Comparison of ENCODE assay signal across 30 mouse cellular contexts in the genomic region with DNA sequence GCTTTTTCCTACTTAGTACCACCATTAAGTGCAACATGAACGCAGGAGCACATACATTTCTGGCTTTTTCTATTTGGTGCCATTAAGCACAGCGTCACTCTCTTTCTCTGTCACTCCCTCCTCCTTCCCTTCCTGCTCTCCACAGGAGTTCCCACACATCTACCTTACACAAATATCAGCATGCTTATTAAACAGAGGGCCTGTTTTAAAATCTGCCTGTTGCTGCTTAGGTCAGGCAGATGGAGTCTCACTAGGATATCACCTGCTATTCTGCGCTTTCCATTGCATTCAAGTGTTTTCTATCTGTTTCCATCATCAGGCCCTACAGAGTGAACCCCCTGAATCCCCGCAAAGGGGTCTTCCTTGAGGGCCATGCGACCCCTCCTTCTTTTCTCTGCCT.
"Had no signal": no experiment of that assay in that cellular context is flagged by ENCODE, and none has a peak within 500 bp of the region (broad histone marks: within the 10 kb centered on the region; RNA-seq: fewer than 3 reads in every experiment).

No protein-coding gene starts in this region.

- H3K4me3 ChIP-seq: limb, embryonic 10.5 days; limb, embryonic 12.5 days; limb, embryonic 13.5 days; limb, embryonic 15.5 days; liver, embryonic 12.5 days; liver, embryonic 13.5 days; liver, embryonic 15.5 days; lung, embryonic 15.5 days; midbrain, embryonic 10.5 days; midbrain, embryonic 12.5 days; midbrain, embryonic 13.5 days; myocyte; neural tube, embryonic 12.5 days; neural tube, embryonic 13.5 days had no signal

- H3K4me1 ChIP-seq: midbrain, embryonic 12.5 days had no signal

- ATAC-seq: liver, embryonic 12.5 days; midbrain, embryonic 13.5 days; midbrain, embryonic 16.5 days had no signal

- H3K27me3 ChIP-seq: limb, embryonic 12.5 days; limb, embryonic 13.5 days; limb, embryonic 15.5 days; liver, embryonic 12.5 days; liver, embryonic 13.5 days; liver, embryonic 15.5 days; lung, embryonic 15.5 days; megakaryocyte, embryonic 14.5 days; midbrain, embryonic 12.5 days; midbrain, embryonic 13.5 days; neural tube, embryonic 12.5 days; neural tube, embryonic 13.5 days had no signal

- H3K27ac ChIP-seq: limb, embryonic 10.5 days; limb, embryonic 12.5 days; limb, embryonic 13.5 days; limb, embryonic 15.5 days; liver, embryonic 13.5 days; liver, embryonic 14.5 days; liver, embryonic 15.5 days; lung, embryonic 15.5 days; macrophage; midbrain, embryonic 10.5 days; midbrain, embryonic 12.5 days; midbrain, embryonic 13.5 days; neural tube, embryonic 12.5 days; neural tube, embryonic 13.5 days had no signal

- H3K9me3 ChIP-seq: limb, embryonic 10.5 days; limb, embryonic 12.5 days; limb, embryonic 13.5 days; limb, embryonic 15.5 days; liver, embryonic 12.5 days; liver, embryonic 13.5 days; liver, embryonic 15.5 days; lung, embryonic 15.5 days; midbrain, embryonic 12.5 days; midbrain, embryonic 13.5 days; neural tube, embryonic 12.5 days; neural tube, embryonic 13.5 days had no signal

- H3K4me2 ChIP-seq: limb, embryonic 12.5 days; limb, embryonic 13.5 days; limb, embryonic 15.5 days; liver, embryonic 11.5 days; liver, embryonic 12.5 days; liver, embryonic 13.5 days; liver, embryonic 15.5 days; lung, embryonic 14.5 days; lung, embryonic 15.5 days; midbrain, embryonic 12.5 days; midbrain, embryonic 13.5 days; neural tube, embryonic 12.5 days; neural tube, embryonic 13.5 days had no signal

- H3K9ac ChIP-seq: limb, embryonic 12.5 days; limb, embryonic 13.5 days; limb, embryonic 15.5 days; liver, embryonic 12.5 days; liver, embryonic 13.5 days; liver, embryonic 14.5 days; liver, embryonic 15.5 days; liver, postnatal 0 days; lung, embryonic 14.5 days; lung, embryonic 15.5 days; midbrain, embryonic 12.5 days; midbrain, embryonic 13.5 days; neural tube, embryonic 12.5 days; neural tube, embryonic 13.5 days had no signal

- H3K36me3 ChIP-seq: limb, embryonic 15.5 days; midbrain, embryonic 12.5 days; midbrain, embryonic 13.5 days had no signal

- DNase-seq: left cerebral cortex, postnatal 4 days; liver; liver, embryonic 13.5 days; liver, postnatal 0 days; lung, adult 18-20 months; lung, adult 2 months; lung, embryonic 14.5 days; lung, postnatal 10 days; lung, postnatal 14 days; lung, postnatal 36 days; lung, postnatal 4 days; midbrain, embryonic 14.5 days had no signal
